Mouse (Mus musculus) midbrain, embryonic 11.5 days (tissue): Measurements from ENCODE around the gene Plcd4. TPM values are rescaled to one million over a fixed set of nuclear protein-coding genes. Genes with fewer than 3 reads are reported as not detected.

Experiments
- ATAC-seq: fragments of 200-750 bp; cut with Nextera tagmentation; 2 replicates; pipeline ENCODE4 v1.8.0; 2017; ENCODE audit warnings: moderate TSS enrichment, moderate library complexity; ENCODE audit not compliant: low FRiP score
- DNase-seq: peaks from one replicate; pipeline ENCODE4 v3.0.0; 2015; ENCODE audit warnings: low spot score; ENCODE audit errors: missing footprints
- H3K27ac ChIP-seq: fragments of 300-500 bp; sonication (generic); 2 replicates; pipeline ENCODE4 v1.5.1; 2014; ENCODE audit warnings: low read depth, low read length
- H3K27me3 ChIP-seq: fragments of 300-500 bp; sonication (generic); 2 replicates; pipeline ENCODE4 v1.6.1; 2014; ENCODE audit warnings: mild to moderate bottlenecking, low read length, moderate library complexity, mixed read lengths; ENCODE audit not compliant: control insufficient read depth, insufficient read depth
- H3K36me3 ChIP-seq: fragments of 300-500 bp; sonication (generic); 2 replicates; pipeline ENCODE4 v1.6.1; 2014; ENCODE audit warnings: mild to moderate bottlenecking, low read length, moderate library complexity, mixed read lengths; ENCODE audit not compliant: control insufficient read depth, insufficient read depth
- H3K4me1 ChIP-seq: fragments of 300-500 bp; sonication (generic); 2 replicates; pipeline ENCODE4 v1.6.1; 2014; ENCODE audit warnings: low read length; ENCODE audit not compliant: control insufficient read depth, insufficient read depth
- H3K4me2 ChIP-seq: fragments of 300-500 bp; sonication (generic); 2 replicates; pipeline ENCODE4 v1.6.1; 2014; ENCODE audit warnings: mild to moderate bottlenecking, moderate library complexity
- H3K4me3 ChIP-seq: fragments of 300-500 bp; sonication (generic); 2 replicates; pipeline ENCODE4 v1.5.1; 2014; ENCODE audit warnings: low read depth, low read length
- H3K9ac ChIP-seq: fragments of 300-500 bp; sonication (generic); 2 replicates; pipeline ENCODE4 v1.6.1; 2014; ENCODE audit warnings: low read length
- H3K9me3 ChIP-seq: fragments of 300-500 bp; sonication (generic); 2 replicates; pipeline ENCODE4 v1.6.1; 2016; ENCODE audit warnings: low read length; ENCODE audit not compliant: control insufficient read depth
- WGBS: fragments of 180-500 bp; shearing (Covaris S2); extraction: QIAGEN DNeasy Blood & Tissue Kit; methylation state at CpG from one replicate; pipeline ENCODE4 v1.1.7; 2014; 5-methylcytosine and 5-hydroxymethylcytosine counted together
- polyA plus RNA-seq: library from polyadenylated mRNA; unstranded; fragments of >200 nt; fragmentation: Nextera tagmentation; extraction: Ambion mirVana; gene quantifications from 2 replicates; pipeline ENCODE4 v1.2.1, GENCODE M21; 2014

The Plcd4 gene
- polyA plus RNA-seq, 1 experiment from 2014 or later: 1.2 TPM

GRCm38 (mm10) chr1:74524746-74525145 is 17.9 kb upstream of the Plcd4 start:
- ATAC-seq (no peak), DNase-seq (no peak)
- Histone ChIP-seq H3K4me3 (no peak overlapping the region), H3K27ac (no peak overlapping the region), H3K36me3 (peaks cover 30% of the 10 kb centered on the region), H3K9ac (no peak overlapping the region), H3K4me2 (no peak overlapping the region), H3K9me3 (no peaks in the 10 kb centered on the region), H3K27me3 (no peaks in the 10 kb centered on the region), H3K4me1 (no peaks in the 10 kb centered on the region)
- WGBS: 96% methylated on average over 4 of the region's 4 CpGs

DNA sequence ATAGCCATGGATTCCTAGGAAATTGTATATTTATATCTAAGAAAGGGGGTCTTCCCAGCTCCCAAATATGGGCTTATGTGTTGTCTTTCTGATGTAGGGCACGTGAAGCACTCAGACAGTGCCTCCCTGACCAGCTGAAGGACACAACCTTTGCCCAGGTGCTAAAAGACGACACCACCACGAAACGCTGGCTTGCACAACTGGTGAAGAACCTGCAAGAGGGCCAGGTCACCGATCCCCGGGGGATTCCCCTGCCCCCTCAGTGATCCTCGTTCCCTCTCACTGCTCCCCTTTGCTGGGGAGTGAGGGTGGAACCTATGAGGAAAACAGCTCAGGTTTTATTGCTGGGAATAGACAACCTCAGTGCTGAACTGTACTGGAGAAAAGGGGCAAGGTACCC is 14.1 kb upstream of the Plcd4 start:
- no peaks in the 10 kb centered on the region for H3K4me1 ChIP-seq
- ATAC-seq: no peak
- H3K4me2 ChIP-seq: no peak overlapping the region
- H3K9ac ChIP-seq: no peak overlapping the region
- no peaks in the 10 kb centered on the region for H3K27me3 ChIP-seq
- no peak overlapping the region for H3K27ac ChIP-seq
- no peak overlapping the region for H3K4me3 ChIP-seq
- 92% methylated on average over 7 of the region's 7 CpGs for WGBS
- DNase-seq: no peak
- no peaks in the 10 kb centered on the region for H3K9me3 ChIP-seq
- peaks cover 33% of the 10 kb centered on the region for H3K36me3 ChIP-seq

- Histone ChIP-seq H3K27me3 (no peaks in the 10 kb centered on the region), H3K9ac (no peak overlapping the region), H3K4me1 (peaks cover 5% of the 10 kb centered on the region; the same call in 1 of the 2 replicates), H3K9me3 (no peaks in the 10 kb centered on the region), H3K4me2 (no peak overlapping the region), H3K36me3 (no peaks in the 10 kb centered on the region), H3K4me3 (no peak overlapping the region), H3K27ac (no peak overlapping the region)
- ATAC-seq (no peak), DNase-seq (no peak)
These were observed 4.0 kb upstream of the Plcd4 start for GRCm38 (mm10) chr1:74538650-74539049.

GRCm38 (mm10) chr1:74544184-74544583 is 1.5 kb downstream of the Plcd4 start, which contains the start of gene Usp37:
Gene Usp37 (minus strand): TSS chr1:74544284.
- no peak for ATAC-seq
- Histone ChIP-seq H3K27me3 (no peaks in the 10 kb centered on the region), H3K9me3 (no peaks in the 10 kb centered on the region), H3K4me1 (peaks cover 7% of the 10 kb centered on the region; the same call in 1 of the 2 replicates), H3K4me3 (no peak within 1 kb of the TSS), H3K36me3 (no peaks in the 10 kb centered on the region), H3K9ac (no peak within 1 kb of the TSS), H3K4me2 (no peak within 1 kb of the TSS), H3K27ac (no peak within 1 kb of the TSS)
- 23% methylated on average over 4 of the region's 4 CpGs for WGBS
- no peak for DNase-seq

DNA sequence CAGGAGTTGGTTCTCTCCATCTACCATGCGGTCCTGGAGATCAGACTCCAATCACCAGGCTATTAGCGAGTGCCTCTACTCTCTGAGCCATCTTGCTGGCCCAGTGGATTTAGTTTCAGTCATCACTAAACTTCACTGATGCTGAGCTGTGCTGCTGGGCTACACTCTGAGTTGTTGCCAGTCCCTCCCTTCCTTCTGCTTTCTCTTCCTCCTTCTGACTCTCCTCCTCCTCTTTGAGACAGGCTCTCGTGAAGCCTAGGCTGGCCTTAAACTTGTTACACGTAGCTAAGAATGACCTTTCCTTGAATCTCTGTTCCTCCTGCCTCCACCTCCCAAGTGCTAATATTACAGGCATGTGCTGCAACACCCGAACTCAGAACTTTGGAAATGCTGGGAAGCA is 16.4 kb downstream of the Plcd4 start:
- H3K4me2 ChIP-seq: no peak overlapping the region
- no peaks in the 10 kb centered on the region; the same call in 1 of the 2 replicates for H3K36me3 ChIP-seq
- ATAC-seq: no peak
- H3K9ac ChIP-seq: no peak overlapping the region
- 82% methylated on average over 5 of the region's 5 CpGs for WGBS
- no peaks in the 10 kb centered on the region for H3K9me3 ChIP-seq
- H3K27ac ChIP-seq: no peak overlapping the region
- no peaks in the 10 kb centered on the region for H3K4me1 ChIP-seq
- H3K4me3 ChIP-seq: no peak overlapping the region
- peak; percentile 80 for DNase-seq
- H3K27me3 ChIP-seq: no peaks in the 10 kb centered on the region

- peak; percentile 54 for DNase-seq
- no peaks in the 10 kb centered on the region for H3K9me3 ChIP-seq
- no peaks in the 10 kb centered on the region for H3K4me1 ChIP-seq
- WGBS: 61% methylated on average over 6 of the region's 6 CpGs
- peaks cover 37% of the 10 kb centered on the region for H3K36me3 ChIP-seq
- no peak for ATAC-seq
- H3K27ac ChIP-seq: no peak overlapping the region
- H3K9ac ChIP-seq: no peak overlapping the region
- H3K27me3 ChIP-seq: no peaks in the 10 kb centered on the region
- H3K4me2 ChIP-seq: no peak overlapping the region
- H3K4me3 ChIP-seq: no peak overlapping the region
These were observed 23.1 kb downstream of the Plcd4 start for GRCm38 (mm10) chr1:74565834-74566233.

DNA sequence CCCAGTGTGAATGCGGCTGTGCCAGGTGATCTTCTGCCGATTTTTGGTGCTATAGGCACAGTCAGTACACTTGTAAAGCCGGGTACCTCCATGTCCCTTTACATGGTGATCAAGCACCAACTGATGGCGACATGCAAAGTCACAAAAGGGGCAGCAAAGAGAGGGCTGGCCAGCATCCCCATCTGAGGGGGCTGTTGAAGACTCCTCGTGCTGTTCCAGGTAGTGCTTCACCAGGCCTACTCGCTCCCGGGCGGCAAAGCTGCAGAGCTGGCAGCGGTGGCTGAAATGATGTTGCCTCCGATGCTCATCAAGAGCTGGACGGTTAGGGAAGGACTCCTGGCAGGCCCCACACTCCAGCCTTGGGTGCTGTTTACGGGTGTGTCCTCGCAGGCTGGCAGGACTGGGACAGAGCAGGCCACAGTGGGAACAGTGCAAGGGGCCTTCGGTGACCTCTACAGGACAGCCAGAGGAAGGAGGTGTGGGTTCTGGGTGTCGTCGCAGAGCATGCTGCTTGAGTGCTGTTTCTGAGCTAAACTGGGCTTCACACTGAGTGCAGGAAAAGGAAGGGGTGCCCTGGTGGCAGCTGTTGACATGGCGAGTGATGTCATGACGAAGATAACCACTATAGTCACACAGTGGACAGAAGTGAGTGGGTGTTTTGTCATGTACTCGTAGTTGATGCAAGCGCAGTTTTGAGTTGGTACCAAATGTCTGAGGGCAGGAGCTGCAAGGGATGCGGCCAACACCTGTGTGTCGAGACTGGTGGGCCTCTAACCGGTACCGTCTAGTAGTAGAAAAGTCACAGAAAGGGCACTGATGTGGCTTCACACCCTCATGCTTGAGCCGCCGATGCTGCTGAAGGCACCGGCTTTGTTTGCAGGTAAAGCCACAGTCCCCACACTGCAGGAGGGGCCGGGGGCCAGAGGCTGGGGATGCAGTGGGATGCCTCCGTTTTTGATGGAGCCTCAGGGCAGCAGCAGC is 27.3 kb downstream of the Plcd4 start:
- ATAC-seq: no peak
- no peak overlapping the region for H3K27ac ChIP-seq
- H3K4me2 ChIP-seq: no peak overlapping the region
- no peaks in the 10 kb centered on the region for H3K27me3 ChIP-seq
- WGBS: 92% methylated on average over 29 of the region's 29 CpGs
- H3K9ac ChIP-seq: no peak overlapping the region
- peak; percentile 59 for DNase-seq
- peaks cover 39% of the 10 kb centered on the region for H3K36me3 ChIP-seq
- no peaks in the 10 kb centered on the region for H3K9me3 ChIP-seq
- no peaks in the 10 kb centered on the region for H3K4me1 ChIP-seq
- no peak overlapping the region for H3K4me3 ChIP-seq

DNA sequence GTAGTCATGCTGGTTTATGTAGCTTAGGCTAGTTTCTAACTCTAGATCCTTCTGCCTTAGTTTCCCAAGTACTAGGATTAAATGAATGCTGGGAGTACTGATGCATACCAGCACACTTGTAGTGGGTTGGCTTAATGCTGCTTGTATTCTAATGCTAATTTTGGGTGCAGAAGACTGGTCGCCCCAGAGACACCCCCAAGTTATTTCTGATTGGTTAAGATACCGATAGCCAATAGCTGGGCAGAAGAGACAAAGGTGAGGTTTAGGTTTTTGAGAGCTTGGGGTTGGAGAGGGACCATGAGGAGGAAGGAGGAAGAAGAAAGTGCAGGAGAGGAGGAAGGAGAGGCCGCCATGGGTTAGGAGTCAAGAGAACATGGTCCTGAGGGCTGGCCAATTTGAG is 39.9 kb downstream of the Plcd4 start:
- Histone ChIP-seq H3K36me3 (peaks cover 9% of the 10 kb centered on the region; the same call in 1 of the 2 replicates), H3K4me3 (no peak overlapping the region), H3K27ac (no peak overlapping the region), H3K9me3 (no peaks in the 10 kb centered on the region), H3K9ac (no peak overlapping the region), H3K4me1 (peaks cover 11% of the 10 kb centered on the region), H3K27me3 (no peaks in the 10 kb centered on the region), H3K4me2 (no peak overlapping the region)
- DNase-seq: peak; percentile 6
- WGBS: 73% methylated on average over 3 of the region's 3 CpGs
- no peak for ATAC-seq

DNA sequence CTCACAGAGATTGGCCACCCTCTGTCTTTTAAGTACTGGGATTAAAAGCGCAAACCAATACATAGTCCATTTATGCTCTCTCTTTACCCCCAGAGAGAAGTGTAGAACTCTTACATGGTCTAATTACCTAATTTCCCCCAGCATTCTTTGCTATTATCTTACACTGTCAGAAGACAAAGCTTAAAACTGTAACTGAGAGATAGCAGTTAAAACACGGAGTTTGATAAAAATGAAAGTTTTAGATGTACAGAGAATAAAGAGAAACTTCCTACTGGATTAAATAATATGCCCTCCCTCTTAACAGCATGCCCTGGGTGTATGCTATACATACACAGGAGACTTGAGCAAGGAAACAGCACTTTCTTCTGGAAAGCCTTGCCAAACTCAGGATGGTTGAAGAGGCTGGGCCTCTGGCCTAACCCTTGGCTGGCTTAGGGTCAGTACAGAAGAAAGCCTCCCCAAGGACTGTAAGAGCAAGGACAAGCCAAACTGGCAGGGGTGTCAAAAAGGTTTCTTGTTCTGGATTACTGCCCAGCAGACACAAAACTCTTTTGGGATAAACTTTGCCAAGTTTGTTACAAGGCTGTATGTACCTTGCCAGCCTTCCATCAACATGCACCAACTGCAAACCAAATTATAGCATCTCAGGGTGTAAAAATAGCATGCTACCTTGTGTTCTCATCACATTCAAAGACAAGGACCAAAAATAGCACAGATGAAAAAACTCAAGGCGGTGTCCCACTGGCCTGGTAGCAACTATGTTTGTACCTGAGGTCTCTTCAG is 42.1 kb downstream of the Plcd4 start:
- Histone ChIP-seq H3K9ac (no peak overlapping the region), H3K36me3 (no peaks in the 10 kb centered on the region), H3K9me3 (no peaks in the 10 kb centered on the region), H3K27me3 (no peaks in the 10 kb centered on the region), H3K27ac (no peak overlapping the region), H3K4me3 (no peak overlapping the region), H3K4me2 (no peak overlapping the region), H3K4me1 (peaks cover 18% of the 10 kb centered on the region)
- ATAC-seq (no peak), DNase-seq (peak; percentile 39)
- WGBS: 92% methylated on average over 3 of the region's 3 CpGs
